Mouse (Mus musculus) right cerebral cortex, postnatal 25 days (tissue): ENCODE measurements around the gene Ipo5.

Experiments used
- DNase-seq: peaks from one replicate; pipeline ENCODE4 v3.0.0; 2022

The Ipo5 gene

DNA sequence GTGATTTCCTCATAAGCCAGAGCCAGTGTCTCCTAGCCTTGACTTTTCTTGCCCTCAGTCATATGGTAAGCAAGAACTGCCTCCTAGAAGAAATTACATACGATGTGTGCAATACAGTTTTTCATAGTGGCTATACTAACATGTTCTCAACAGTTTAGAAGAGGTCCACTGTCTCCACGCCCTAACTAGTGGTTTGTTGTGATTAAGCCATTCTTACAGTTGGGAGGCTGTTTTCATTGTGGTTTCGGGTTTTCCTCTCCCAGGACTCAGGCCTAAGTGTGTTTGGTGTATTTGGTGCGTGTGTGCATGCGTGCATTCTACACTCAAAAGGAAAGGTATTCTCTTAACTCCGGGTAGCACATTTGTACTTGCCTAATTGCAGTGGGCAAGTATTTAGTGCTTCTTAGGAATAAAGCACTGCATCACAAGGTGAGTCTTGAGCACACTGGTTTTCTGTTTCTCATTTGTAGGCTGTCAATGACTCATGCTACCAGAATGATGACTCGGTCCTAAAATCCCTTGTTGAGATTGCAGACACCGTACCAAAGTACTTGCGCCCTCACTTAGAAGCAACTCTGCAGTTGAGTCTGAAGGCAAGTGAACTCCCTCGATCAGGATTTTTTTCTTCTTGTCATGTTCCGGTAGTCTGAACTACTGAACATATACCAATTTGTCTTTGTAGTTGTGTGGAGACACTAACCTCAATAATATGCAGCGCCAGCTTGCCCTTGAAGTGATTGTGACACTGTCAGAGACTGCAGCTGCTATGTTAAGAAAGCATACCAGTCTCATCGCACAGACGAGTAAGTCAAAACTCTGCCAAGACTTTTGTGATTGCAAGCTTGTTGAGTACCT is 14.9 kb downstream of the Ipo5 start:
- DNase-seq, result no peak

DNA sequence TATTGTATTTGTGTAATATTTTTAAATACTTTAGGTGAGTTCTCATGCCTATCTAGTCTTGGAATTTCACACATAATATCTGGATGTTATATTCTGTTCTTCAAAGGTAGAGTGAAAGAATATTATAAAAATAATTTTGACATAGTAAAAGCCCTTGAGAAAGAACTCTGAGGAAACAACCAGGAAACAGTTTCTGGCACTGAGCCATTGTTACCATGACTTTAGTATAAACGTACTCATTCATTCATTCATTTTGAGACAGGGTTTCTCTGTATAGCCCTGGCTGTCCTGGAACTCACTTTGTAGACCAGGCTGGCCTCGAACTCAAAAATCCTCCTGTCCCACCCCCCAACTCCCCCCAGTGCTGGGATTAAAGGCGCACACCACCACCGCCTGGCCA is 20.2 kb downstream of the Ipo5 start:
- no peak for DNase-seq

- no peak for DNase-seq
Observed at GRCm38 (mm10) chr14:120933624-120934023, 22.6 kb downstream of the Ipo5 start.

DNA sequence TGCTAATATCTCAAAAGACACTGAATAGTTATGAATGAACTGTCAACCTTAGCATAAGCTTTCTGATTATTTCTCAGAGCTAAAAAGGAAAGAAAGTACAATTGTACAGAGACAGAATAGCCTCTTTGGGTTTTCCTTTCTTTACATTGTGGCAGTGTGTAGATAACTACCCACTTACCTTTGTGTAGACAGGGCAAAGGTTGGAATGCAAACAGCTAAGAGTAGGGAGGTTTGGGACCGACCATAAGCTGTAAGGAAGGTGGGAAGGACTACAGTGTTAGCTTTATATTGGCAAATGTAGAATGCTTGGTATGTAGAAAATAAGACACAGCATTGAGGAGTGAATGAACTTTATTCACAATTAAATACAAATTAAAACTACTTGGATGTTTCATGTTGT is 26.1 kb downstream of the Ipo5 start:
- DNase-seq, result no peak

GRCm38 (mm10) chr14:120942803-120943202 is 31.8 kb downstream of the Ipo5 start:
- no peak for DNase-seq

DNA sequence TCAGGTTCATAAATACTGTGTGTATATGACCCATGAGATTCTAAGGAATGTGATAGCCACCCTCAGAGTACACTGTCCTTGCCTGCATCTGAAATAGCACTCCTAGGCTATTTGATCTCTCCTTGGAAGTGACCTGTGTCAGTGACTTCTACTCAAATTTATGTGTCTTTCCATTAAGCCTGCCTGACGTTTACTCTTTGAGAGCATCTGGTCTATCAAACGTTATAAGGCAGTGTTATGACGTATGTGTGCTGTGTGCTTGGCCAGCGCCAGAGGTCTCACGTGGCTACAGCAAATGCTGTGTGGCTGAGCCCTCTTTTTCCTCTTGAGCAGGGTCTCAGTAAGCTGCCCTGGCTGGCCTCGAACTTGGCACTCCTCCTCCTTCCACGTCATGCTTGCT is 34.1 kb downstream of the Ipo5 start:
- DNase-seq, result no peak

GRCm38 (mm10) chr14:120947104-120947503 is 36.1 kb downstream of the Ipo5 start:
- no peak for DNase-seq

- no peak for DNase-seq
Observed at GRCm38 (mm10) chr14:120949002-120949401, 38.0 kb downstream of the Ipo5 start.

DNA sequence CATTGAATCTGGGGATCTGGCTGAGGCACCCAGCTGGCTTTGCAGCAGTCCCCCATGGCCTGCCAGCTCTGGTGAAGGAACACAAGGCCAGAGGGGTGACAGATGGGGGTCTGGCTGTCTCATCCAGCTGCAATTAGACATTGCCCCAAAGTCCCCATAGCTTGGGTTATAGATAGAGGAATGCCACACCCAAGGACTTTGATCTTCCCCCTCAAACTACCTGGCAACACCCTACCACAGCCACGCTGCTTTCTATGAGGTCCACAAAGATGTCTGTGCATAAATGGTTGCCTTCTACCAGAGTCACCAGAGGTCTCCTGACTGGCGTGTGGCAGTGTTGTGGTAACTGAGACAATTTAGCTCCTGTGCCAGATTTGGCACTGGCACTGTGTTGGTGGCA is 39.0 kb downstream of the Ipo5 start:
- DNase-seq, result no peak

DNA sequence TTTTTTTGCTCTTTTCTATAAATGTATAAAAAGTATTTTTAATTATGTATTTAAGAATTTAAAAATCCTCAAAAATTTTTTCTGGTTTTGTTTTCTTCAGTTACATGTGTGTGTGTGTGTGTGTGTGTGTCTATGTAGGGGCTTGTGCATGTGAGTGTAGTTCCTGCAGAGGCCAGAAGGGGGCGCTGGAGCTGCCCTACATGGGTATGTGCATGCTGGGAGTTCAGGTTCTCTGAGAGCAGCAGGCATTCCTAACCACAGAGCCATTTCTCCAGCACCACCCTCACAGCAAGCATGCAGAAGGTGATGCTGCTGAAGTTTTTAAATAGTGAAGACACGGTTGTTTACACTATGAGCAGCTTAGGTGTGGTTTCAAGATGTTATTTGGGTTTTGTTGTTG is 41.4 kb downstream of the Ipo5 start:
- DNase-seq, result no peak

DNA sequence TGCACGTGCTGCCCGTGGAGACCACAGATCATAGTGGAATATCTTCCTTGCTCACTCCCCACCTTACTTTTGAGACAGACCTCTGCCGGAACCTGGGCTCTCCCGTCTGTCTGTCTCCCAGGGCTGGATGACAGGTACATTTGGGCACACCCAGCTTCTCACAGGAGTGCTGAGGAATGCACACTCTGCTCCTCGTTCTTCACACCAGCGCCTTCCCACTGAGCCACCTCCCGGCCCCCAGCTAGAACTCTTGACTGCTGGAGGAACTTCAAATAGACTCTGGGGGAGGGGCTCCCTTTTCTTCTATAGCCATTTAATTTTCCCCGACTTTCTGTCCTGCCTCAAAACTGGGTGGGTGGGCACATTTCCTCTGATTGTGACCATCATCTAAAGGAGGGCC is 49.5 kb downstream of the Ipo5 start:
- no peak for DNase-seq

DNA sequence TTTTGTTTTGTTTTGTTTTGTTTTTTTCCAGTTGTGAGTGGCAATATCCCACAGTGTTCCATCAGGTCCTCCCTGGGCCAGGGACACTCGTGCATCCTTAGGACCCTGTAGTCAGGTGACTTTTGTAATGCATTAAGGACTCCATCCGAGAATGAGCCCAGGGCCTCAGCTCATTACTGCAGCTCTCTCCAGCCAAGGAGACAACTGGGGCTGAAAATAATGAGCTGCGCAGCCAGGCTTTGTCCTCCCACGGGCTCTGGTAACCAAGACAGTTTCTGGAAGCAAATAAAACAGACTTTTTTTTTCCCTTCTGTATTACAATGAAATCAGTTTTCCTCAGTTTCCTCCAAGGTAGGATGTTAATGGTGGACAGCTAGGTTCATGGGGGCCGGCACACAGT is 50.0 kb downstream of the Ipo5 start:
- DNase-seq, result no peak

DNA sequence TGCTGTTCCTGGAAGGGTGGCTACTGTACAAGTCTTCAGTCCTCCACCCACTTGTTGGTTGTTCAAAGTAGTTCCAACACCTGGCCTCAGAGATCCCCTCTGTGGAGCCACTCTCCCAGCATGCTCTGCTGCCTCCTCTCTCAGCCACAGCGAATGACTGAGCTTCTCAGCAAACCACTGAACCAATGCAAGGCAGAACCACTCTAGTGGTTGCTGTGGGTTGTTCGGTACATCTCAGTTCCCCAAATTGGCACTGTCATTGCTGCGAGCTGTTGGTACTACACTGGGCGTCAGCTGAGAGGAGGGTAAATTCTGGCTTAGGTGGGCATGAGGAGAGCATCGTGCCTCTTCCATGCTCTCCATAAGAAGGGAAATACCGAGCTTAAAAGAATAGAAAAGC is 56.0 kb downstream of the Ipo5 start:
- DNase-seq, result no peak

GRCm38 (mm10) chr14:120968723-120969122 is 57.7 kb downstream of the Ipo5 start:
- no peak for DNase-seq

- no peak for DNase-seq
Observed at GRCm38 (mm10) chr14:120969673-120970072, 58.6 kb downstream of the Ipo5 start.

DNA sequence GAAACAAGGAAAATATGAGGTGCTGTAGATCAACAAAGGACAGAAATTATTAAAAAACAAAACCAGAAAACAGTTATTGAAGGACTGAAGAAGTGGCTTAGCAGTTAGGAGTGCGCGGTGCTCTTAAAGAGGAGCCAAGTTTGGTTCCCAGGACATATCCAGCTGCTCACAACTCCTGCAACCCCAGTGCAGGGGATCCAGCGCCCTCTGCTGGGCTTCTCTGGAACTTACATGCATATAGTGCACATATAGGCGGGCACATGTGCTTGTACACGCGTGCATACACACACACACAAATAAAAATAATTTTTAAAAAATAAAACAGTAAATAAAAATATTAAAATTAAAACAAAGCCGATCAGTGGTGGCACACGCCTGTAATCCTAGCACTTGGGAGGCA is 59.6 kb downstream of the Ipo5 start:
- DNase-seq, result no peak

DNA sequence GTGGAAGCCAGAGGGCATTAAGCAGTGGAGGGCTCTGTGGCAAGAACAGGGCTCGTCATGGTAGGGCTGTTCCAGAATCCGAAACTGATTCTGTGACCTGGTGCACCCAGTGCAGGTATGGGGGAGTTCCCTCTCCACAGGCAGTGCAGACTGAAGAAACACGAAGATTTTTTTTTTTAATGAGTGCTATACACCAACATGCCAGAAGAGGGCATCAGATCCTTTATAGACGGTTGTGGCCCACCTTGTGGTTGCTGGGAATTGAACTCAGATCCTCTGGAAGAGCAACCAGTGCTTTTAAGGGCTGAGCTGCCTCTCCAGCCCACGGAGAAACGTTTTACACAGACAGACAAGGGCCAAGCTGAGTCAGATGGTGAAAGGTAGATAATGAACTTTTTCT is 60.3 kb downstream of the Ipo5 start:
- DNase-seq, result no peak

DNA sequence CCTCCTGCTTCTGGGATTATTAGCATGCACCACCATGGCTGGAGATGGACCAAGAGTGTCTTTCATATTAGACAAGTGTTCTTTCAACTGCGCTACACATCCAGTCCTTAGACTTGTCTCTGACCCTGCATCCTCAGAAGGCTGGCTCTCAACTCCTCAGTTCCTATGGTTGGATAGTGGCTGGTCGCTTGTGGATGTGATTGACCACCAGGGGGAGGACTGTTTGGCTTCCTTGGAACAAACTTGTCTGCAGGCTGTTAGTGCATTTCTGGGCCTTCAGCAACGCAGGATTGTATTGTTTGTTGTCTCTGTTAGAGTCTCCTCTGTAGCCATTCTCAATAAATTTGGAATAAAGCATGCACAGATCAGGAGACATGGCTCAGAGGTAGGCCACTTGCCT is 68.5 kb downstream of the Ipo5 start:
- no peak for DNase-seq

DNA sequence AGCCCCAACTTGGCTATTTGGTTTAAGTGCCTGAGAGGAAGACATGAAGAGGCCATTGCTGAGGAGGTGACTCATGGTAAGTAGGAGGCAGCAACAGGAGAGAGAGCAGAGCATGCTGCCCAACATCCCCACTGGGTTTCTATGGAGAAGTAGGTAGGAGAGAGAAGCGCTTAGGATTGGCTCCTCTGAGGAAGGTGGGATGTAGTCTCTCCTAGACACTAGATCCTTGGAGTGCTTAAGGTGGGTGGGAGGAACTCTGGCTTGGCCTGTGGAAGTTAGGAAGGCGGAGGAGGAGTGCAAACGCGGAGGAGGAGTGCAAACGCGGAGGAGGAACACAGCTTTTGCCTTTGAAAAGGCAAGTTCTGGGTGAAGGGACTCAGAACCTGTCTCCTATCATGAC is 78.1 kb downstream of the Ipo5 start:
- peak; percentile 54 for DNase-seq
